Mouse (Mus musculus) small intestine, adult 2 months (tissue): Measurements from ENCODE around the gene Cmtm8. TPM values are rescaled to one million over a fixed set of nuclear protein-coding genes. Genes with fewer than 3 reads are reported as not detected.

Experiments
- H3K27ac ChIP-seq: fragments of 200-500 bp; 2 replicates; pipeline ENCODE4 v1.5.1; 2012; ENCODE audit warnings: low read depth, low read length, control low read depth, inconsistent platforms; ENCODE audit not compliant: insufficient read depth
- H3K27me3 ChIP-seq: fragments of 200-500 bp; 2 replicates; pipeline ENCODE4 v1.6.1; 2012; ENCODE audit warnings: mild to moderate bottlenecking, moderate library complexity, low read length, inconsistent platforms; ENCODE audit not compliant: control insufficient read depth, insufficient read depth
- H3K36me3 ChIP-seq: fragments of 200-500 bp; 2 replicates; pipeline ENCODE4 v1.6.1; 2012; ENCODE audit warnings: mild to moderate bottlenecking, low read length, control low read depth, inconsistent platforms; ENCODE audit not compliant: control insufficient read depth, insufficient read depth
- H3K4me1 ChIP-seq: fragments of 200-500 bp; 2 replicates; pipeline ENCODE4 v1.6.1; 2012; ENCODE audit warnings: low read length, inconsistent platforms, mixed read lengths; ENCODE audit not compliant: control insufficient read depth, insufficient read depth, insufficient read length
- H3K4me3 ChIP-seq: fragments of 200-500 bp; 2 replicates; pipeline ENCODE4 v1.5.1; 2012; ENCODE audit warnings: low read depth, mild to moderate bottlenecking, control low read depth, inconsistent platforms, low read length, moderate library complexity
- CTCF ChIP-seq: fragments of 200-500 bp; IDR thresholded peaks from 2 replicates; pipeline ENCODE4 v1.5.1; 2012; ENCODE audit warnings: low read depth, mild to moderate bottlenecking, control low read depth, inconsistent platforms, low read length, moderate library complexity, mixed read lengths; ENCODE audit not compliant: insufficient replicate concordance, insufficient read length; ENCODE audit errors: extremely low read depth
- POLR2A ChIP-seq: fragments of 200-500 bp; IDR thresholded peaks from 2 replicates; pipeline ENCODE4 v1.6.1; 2012; ENCODE audit warnings: low read depth, mild to moderate bottlenecking, control low read depth, inconsistent platforms, low read length, moderate library complexity
- WGBS: fragments of 180-500 bp; shearing (Covaris S2); methylation state at CpG from one replicate; pipeline ENCODE4 v1.1.7; 2018; 5-methylcytosine and 5-hydroxymethylcytosine counted together
- polyA plus RNA-seq: library from polyadenylated mRNA; depleted of rRNA; stranded (reverse); fragments of >200 nt; gene quantifications from 2 replicates; pipeline ENCODE4 v1.2.3, GENCODE M21; 2012

The Cmtm8 gene
- polyA plus RNA-seq, 1 experiment: 2.9 TPM

- Histone ChIP-seq H3K4me3 (no peak overlapping the region), H3K27ac (no peak overlapping the region), H3K4me1 (peaks cover 7% of the 10 kb centered on the region; the same call in 1 of the 2 replicates), H3K27me3 (peaks cover 8% of the 10 kb centered on the region), H3K36me3 (no peaks in the 10 kb centered on the region)
- no peak for TF ChIP-seq POLR2A
- no peak for TF ChIP-seq CTCF
- 75% methylated on average over 7 of the region's 7 CpGs for WGBS
Observed at GRCm38 (mm10) chr9:114842269-114842668, 1.7 kb downstream of the Cmtm8 start.

DNA sequence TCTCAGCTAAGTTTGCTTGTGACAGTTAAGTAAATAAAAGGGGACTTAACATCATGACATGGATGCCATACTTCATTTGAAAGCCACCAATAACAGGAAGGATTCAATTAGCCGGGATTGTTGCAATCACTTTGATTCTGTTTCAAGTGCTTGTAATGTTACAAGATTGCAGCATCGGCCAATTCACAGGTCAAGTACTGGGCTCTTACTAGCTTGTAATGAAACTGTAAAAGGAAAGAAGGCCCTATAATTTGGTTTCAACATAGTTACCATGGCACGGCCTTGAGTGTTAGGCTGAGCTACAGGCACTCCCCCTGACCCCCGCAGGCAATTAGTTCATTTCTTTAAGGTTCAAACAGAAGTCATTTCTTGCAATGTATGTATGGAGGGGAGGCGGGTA lies 5.1 kb downstream of the Cmtm8 start:
- no peak for TF ChIP-seq CTCF
- no peak for TF ChIP-seq POLR2A
- 81% methylated on average over 5 of the region's 5 CpGs for WGBS
- Histone ChIP-seq H3K36me3 (no peaks in the 10 kb centered on the region), H3K4me1 (peaks cover 1% of the 10 kb centered on the region; the same call in 1 of the 2 replicates), H3K27ac (no peak overlapping the region), H3K4me3 (no peak overlapping the region), H3K27me3 (peaks cover 1% of the 10 kb centered on the region; the same call in 1 of the 2 replicates)

DNA sequence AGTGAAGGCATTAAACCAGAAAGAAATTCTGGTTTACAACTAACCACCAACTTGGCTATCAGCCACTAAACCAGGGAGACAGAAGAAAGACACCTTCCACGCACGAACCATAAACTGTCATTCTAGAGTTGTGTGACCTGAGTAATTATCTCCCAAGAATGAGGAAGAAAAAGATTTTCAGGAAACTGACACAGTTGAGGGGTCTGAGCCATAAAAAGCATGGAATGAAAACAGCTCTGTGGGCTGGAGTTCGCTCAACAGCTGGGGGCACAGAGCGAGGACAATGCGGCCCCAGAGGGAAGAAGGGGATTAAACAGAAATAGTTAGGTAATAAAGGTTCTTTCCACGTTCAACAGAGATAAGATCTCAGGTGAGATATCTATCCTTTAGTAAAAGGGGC lies 12.4 kb downstream of the Cmtm8 start:
- TF ChIP-seq CTCF (no peak), POLR2A (no peak)
- 24% methylated on average over 6 of the region's 6 CpGs for WGBS

GRCm38 (mm10) chr9:114830351-114830750 lies 13.6 kb downstream of the Cmtm8 start:
- Histone ChIP-seq H3K27ac (no peak overlapping the region), H3K36me3 (no peaks in the 10 kb centered on the region)

More for the DNA sequence above, 12.4 kb downstream of the Cmtm8 start:
- H3K4me1 ChIP-seq: no peaks in the 10 kb centered on the region
- no peak overlapping the region for H3K4me3 ChIP-seq
- H3K36me3 ChIP-seq: no peaks in the 10 kb centered on the region
- no peaks in the 10 kb centered on the region; the same call in 1 of the 2 replicates for H3K27me3 ChIP-seq
- no peak overlapping the region for H3K27ac ChIP-seq

GRCm38 (mm10) chr9:114829669-114830068 lies 14.3 kb downstream of the Cmtm8 start:
- TF ChIP-seq POLR2A (no peak), CTCF (no peak)
- Histone ChIP-seq H3K27me3 (no peaks in the 10 kb centered on the region; the same call in 1 of the 2 replicates), H3K4me1 (no peaks in the 10 kb centered on the region), H3K36me3 (no peaks in the 10 kb centered on the region), H3K27ac (no peak overlapping the region), H3K4me3 (no peak overlapping the region)
- 94% methylated on average over 8 of the region's 8 CpGs for WGBS

More at GRCm38 (mm10) chr9:114830351-114830750, 13.6 kb downstream of the Cmtm8 start:
- Histone ChIP-seq H3K4me1 (no peaks in the 10 kb centered on the region), H3K27me3 (no peaks in the 10 kb centered on the region; the same call in 1 of the 2 replicates), H3K4me3 (no peak overlapping the region)
- no peak for TF ChIP-seq CTCF
- no peak for TF ChIP-seq POLR2A
- 60% methylated on average over 7 of the region's 7 CpGs for whole genome bisulfite sequencing

GRCm38 (mm10) chr9:114828377-114828776 lies 15.6 kb downstream of the Cmtm8 start:
- Histone ChIP-seq H3K4me3 (no peak overlapping the region), H3K27me3 (no peaks in the 10 kb centered on the region; the same call in 1 of the 2 replicates), H3K27ac (no peak overlapping the region), H3K4me1 (no peaks in the 10 kb centered on the region; the same call in 1 of the 2 replicates), H3K36me3 (no peaks in the 10 kb centered on the region)
- TF ChIP-seq CTCF: no peak
- TF ChIP-seq POLR2A: no peak
- 96% methylated on average over 6 of the region's 6 CpGs for WGBS

DNA sequence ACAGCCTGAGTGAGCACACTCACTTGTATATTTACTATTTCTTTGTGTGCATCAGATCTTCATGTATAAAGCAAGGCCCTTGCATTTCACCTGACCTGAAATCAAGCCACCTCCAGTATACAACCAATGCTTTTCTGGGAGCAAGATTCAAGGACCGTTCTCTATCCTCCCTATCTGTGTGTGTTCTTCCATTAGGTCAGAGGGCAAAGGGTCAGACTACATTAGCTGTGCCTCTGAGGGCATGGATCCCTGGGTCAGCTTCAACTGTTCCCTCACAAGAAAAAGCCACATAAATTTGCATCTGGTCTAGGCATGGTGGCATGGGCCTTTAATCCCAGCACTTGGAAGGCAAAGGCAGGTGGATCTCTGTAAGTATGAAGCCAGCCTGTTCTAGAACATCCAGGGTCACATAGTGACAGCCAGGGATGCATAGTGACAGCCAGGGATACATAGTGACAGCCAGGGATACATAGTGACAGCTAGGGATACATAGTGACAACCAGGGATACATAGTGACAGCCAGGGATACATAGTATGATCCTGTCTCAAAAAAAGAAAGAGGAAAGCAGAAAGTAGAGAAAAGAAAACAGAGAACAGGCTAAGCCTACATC lies 16.6 kb downstream of the Cmtm8 start:
- no peak for TF ChIP-seq CTCF
- no peaks in the 10 kb centered on the region for H3K36me3 ChIP-seq
- no peak overlapping the region for H3K27ac ChIP-seq
- 52% methylated on average over 1 of the region's 1 CpGs for WGBS
- H3K27me3 ChIP-seq: no peaks in the 10 kb centered on the region; the same call in 1 of the 2 replicates
- no peak overlapping the region for H3K4me3 ChIP-seq
- peaks cover under 1% of the 10 kb centered on the region; the same call in 1 of the 2 replicates for H3K4me1 ChIP-seq
